Comparison of ENCODE assay signal across 14 mouse cellular contexts in genomic region chr7:25436226-25436625, GRCm38 (mm10). TPM values are rescaled to one million over a fixed set of nuclear protein-coding genes. Genes with fewer than 3 reads are reported as not detected.
DNase-seq lines count a peak whose midpoint lies in the region; ATAC-seq and TF ChIP-seq lines count a peak whose summit lies in the region.
"Had no signal": no experiment of that assay in that cellular context is flagged by ENCODE, and none has a peak within 500 bp of the region (broad histone marks: within the 10 kb centered on the region; RNA-seq: fewer than 3 reads in every experiment).

No protein-coding gene starts in this region.

- intact Hi-C loops in heart, postnatal 36 days (cut with DNase I), result no loop called here

- no peak overlapping the region for H3K4me2 ChIP-seq in hindbrain, embryonic 14.5 days (replicated peaks)
- H3K4me2 ChIP-seq: limb, embryonic 13.5 days had no signal

- no peaks in the 10 kb centered on the region for H3K36me3 ChIP-seq in ES-Bruce4 (ENCODE audit: control insufficient read depth, insufficient read depth, low read length, poor library complexity, severe bottlenecking)
- H3K36me3 ChIP-seq in hindbrain, embryonic 14.5 days (replicated peaks; ENCODE audit: control insufficient read depth, insufficient read depth), result no peaks in the 10 kb centered on the region
- H3K36me3 ChIP-seq: limb, embryonic 13.5 days had no signal

- H3K27ac ChIP-seq in ES-Bruce4 (ENCODE audit: insufficient read depth, low read length), result peak overlapping the region; percentile 91
- H3K27ac ChIP-seq in hindbrain, embryonic 14.5 days, result no peak overlapping the region
- H3K27ac ChIP-seq: limb, embryonic 13.5 days had no signal

- DNase-seq in gastrocnemius, postnatal 25 days, result peak; percentile 33
- no peak for DNase-seq in gastrocnemius, postnatal 10 days
- DNase-seq in heart, postnatal 36 days, result peak; percentile 21 to 39
- DNase-seq in lung, postnatal 14 days, result peak; percentile 49
- no peak for DNase-seq in hindbrain, embryonic 14.5 days (ENCODE audit: low spot score)
- DNase-seq in ovary, postnatal 36 days (ENCODE audit: low spot score), result no peak
- DNase-seq: cerebellum, postnatal 25 days; forebrain, postnatal 0 days had no signal

- H3K4me1 ChIP-seq in ES-Bruce4 (ENCODE audit: control insufficient read depth, insufficient read depth, low read length), result peaks cover 10% of the 10 kb centered on the region
- H3K4me1 ChIP-seq in hindbrain, embryonic 14.5 days (replicated peaks; ENCODE audit: control insufficient read depth, insufficient read depth, low read length), result no peaks in the 10 kb centered on the region

- H3K27me3 ChIP-seq in ES-Bruce4 (ENCODE audit: control insufficient read depth, insufficient read depth, low read length, poor library complexity, severe bottlenecking), result no peaks in the 10 kb centered on the region
- no peaks in the 10 kb centered on the region for H3K27me3 ChIP-seq in hindbrain, embryonic 14.5 days (ENCODE audit: control insufficient read depth, insufficient read depth, low read length)
- H3K27me3 ChIP-seq: limb, embryonic 13.5 days had no signal

- no peak for ATAC-seq in hindbrain, embryonic 14.5 days (ENCODE audit: low FRiP score)
- ATAC-seq in cerebellum, adult (ENCODE audit: insufficient number of reproducible peaks, low FRiP score, low TSS enrichment), result no peak
- ATAC-seq: forebrain, postnatal 0 days had no signal

- no peaks in the 10 kb centered on the region for H3K9me3 ChIP-seq in ES-Bruce4 (replicated peaks; ENCODE audit: control insufficient read depth, insufficient read depth, low read length, poor library complexity, severe bottlenecking)
- H3K9me3 ChIP-seq in hindbrain, embryonic 14.5 days (ENCODE audit: control insufficient read depth, low read length), result no peaks in the 10 kb centered on the region
- H3K9me3 ChIP-seq: limb, embryonic 13.5 days had no signal

- no peak overlapping the region for H3K9ac ChIP-seq in ES-Bruce4 (ENCODE audit: low read depth, poor library complexity, severe bottlenecking)
- no peak overlapping the region for H3K9ac ChIP-seq in hindbrain, embryonic 14.5 days
- H3K9ac ChIP-seq: forebrain, postnatal 0 days; limb, embryonic 13.5 days had no signal

- no peak for TF ChIP-seq EP300 in ES-Bruce4 (IDR thresholded peaks at IDR 0.05; ENCODE audit: insufficient read depth, low read depth, low read length)

- WGBS in hindbrain, embryonic 14.5 days, result 84% methylated on average over 6 of the region's 6 CpGs

- TF ChIP-seq CTCF in ES-Bruce4 (IDR thresholded peaks at IDR 0.05; ENCODE audit: low read depth, low read length), result no peak

- no peak overlapping the region for H3K4me3 ChIP-seq in ES-Bruce4 (ENCODE audit: low read depth, low read length)
- H3K4me3 ChIP-seq in hindbrain, embryonic 14.5 days (replicated peaks; ENCODE audit: low read length), result no peak overlapping the region
- H3K4me3 ChIP-seq: limb, embryonic 13.5 days had no signal

- no peak for TF ChIP-seq POLR2A in ES-Bruce4 (IDR thresholded peaks at IDR 0.05; ENCODE audit: insufficient read depth, low read length)

RNA-seq across cellular contexts. Expression of gene Cxcl17, which starts 23.5 kb away (rescaled TPM):
- not detected for total RNA-seq in gastrocnemius, postnatal 25 days (2021)
- total RNA-seq in gastrocnemius, postnatal 10 days (2021), result not detected
- not detected in 2 replicates for polyA plus RNA-seq in ES-Bruce4 (2011; ENCODE audit: insufficient read depth, insufficient read length, low read depth, missing spikeins)
- total RNA-seq in heart, postnatal 36 days (2021), result not detected
- polyA plus RNA-seq in hindbrain, embryonic 14.5 days (2014; fragmentation: Nextera tagmentation; extraction: Ambion mirVana), result 0.67 and 0.80 TPM in 2 replicates
- total RNA-seq: forebrain, postnatal 0 days had no signal
- polyA plus RNA-seq: C2C12; intestine, embryonic 14.5 days; neural tube, embryonic 11.5 days had no signal

RNA-seq across cellular contexts. Expression of gene Lipe, which starts 37.7 kb away (rescaled TPM):
- 10 to 100 TPM; 12.8 to 42.6 TPM for total RNA-seq in gastrocnemius, postnatal 25 days (2021)
- 10 to 100 TPM; 18.2 to 18.4 TPM for total RNA-seq in gastrocnemius, postnatal 10 days (2021)
- polyA plus RNA-seq in ES-Bruce4 (2011; ENCODE audit: insufficient read depth, insufficient read length, low read depth, missing spikeins), result 18.0 and 18.9 TPM in 2 replicates
- 10 to 100 TPM; 53.3 to 57.8 TPM for total RNA-seq in heart, postnatal 36 days (2021)
- 4.6 and 5.7 TPM in 2 replicates for polyA plus RNA-seq in hindbrain, embryonic 14.5 days (2014; fragmentation: Nextera tagmentation; extraction: Ambion mirVana)

RNA-seq across cellular contexts. Expression of gene Ceacam1, which starts 41.2 kb away (rescaled TPM):
- 1 to 10 TPM; 4.1 to 5.2 TPM for total RNA-seq in gastrocnemius, postnatal 25 days (2021)
- total RNA-seq in gastrocnemius, postnatal 10 days (2021), result 1 to 10 TPM; 4.9 to 7.8 TPM
- polyA plus RNA-seq in ES-Bruce4 (2011; ENCODE audit: insufficient read depth, insufficient read length, low read depth, missing spikeins), result 1.1 and 1.5 TPM in 2 replicates
- 10 to 100 TPM; 12.0 to 15.8 TPM for total RNA-seq in heart, postnatal 36 days (2021)
- polyA plus RNA-seq in hindbrain, embryonic 14.5 days (2014; fragmentation: Nextera tagmentation; extraction: Ambion mirVana), result 0.91 and 1.4 TPM in 2 replicates

Comparison
In these comparisons a context has a peak if more than half of its experiments do, and no peak if none do; other contexts are left out.
1. DNase-seq: peak in gastrocnemius, postnatal 25 days (single experiment), heart, postnatal 36 days (2 of 2) and lung, postnatal 14 days (single experiment); none in gastrocnemius, postnatal 10 days (single experiment), hindbrain, embryonic 14.5 days (single experiment) and ovary, postnatal 36 days (single experiment).